Mouse (Mus musculus) thymus, postnatal 10 days (tissue): ENCODE measurements around the gene Celsr3.

Source experiments
- DNase-seq, 2 experiments: peaks; one replicate each; pipeline ENCODE4 v3.0.0; 2021; ENCODE audit warnings: low spot score in 2 of 2

Celsr3 gene

DNA sequence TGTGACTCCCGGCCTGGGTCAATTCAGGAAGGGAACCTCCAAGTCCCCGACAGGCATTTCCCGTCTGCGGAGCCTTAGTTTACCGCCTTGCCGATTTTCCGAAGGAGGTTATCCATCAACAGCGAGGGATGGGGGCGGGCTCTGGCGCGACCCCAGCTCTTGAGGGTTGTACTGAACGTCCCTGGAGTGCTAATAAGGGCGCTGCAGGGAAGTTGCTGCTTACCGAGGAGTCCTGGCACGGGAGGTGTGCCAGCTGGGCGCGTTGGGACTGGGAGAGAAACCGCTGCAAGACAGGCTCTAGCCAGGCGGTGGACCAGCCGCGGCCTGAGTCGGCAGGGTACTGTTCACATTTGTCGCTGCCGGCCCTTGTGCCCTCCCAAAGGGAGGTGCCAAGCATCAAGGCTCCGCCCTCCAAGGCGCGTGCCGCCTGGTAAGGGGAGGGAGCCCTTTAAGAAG, 28.1 kb downstream of the Celsr3 start:
- peak; percentile 76 for DNase-seq

DNA sequence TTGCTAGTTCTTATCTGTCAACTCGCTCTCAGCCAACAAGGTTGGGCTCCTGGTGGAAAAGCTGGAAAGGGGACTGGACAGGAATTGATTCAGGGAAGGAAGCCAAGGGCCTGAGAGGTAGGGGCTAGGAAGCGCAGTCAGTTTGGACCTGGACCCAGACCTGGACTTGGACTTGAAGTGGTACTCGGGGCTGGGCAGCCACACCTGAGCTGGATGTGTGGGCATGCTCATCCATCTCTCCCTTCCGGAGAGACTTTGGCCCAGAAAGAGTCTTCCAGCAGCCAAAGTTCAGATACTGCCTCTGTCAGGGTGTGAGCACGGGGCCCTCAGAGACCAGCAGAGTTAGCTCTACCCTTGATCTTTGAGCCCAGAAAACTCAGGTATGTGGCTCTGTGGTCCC, 29.2 kb downstream of the Celsr3 start:
- no peak for DNase-seq

DNA sequence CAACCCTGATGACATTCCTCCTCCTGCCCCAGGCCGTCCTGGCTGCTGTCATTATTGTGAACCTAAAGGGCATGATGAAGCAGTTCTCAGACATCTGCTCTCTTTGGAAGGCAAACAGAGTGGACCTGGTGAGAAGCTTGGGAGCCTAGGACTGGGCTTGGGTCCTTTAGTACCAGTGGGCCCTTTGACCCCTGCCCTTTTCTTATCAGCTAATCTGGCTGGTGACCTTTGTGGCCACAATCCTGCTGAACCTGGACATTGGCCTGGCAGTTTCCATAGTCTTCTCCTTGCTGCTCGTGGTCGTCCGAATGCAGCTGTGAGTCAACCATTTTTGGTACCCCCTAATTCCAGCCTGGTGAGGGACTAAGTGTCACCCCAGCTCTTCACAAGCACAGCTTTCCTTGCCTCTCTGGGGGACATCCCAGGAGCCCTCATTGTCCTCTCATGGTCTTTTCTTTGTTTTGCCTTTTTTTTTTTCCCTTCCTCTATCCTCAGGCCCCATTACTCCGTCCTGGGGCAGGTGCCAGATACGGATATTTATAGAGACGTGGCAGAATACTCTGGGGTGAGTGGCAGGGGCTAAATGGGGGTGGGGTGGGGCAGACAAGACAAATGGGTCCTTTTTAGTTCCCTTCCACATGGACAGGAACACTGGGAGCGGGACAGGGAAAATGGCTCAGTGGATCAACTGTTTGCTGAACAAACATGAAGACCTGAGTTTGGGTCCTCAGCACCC, 32.8 kb downstream of the Celsr3 start:
- no peak for DNase-seq
